Mouse (Mus musculus) embryo, embryonic 10 days (tissue): ENCODE measurements around the gene Myh7.
"Not testable (repeated sequence)": the region's sequence is repeated elsewhere in the genome, so short reads cannot be mapped to it uniquely, and the experiment has no call there.

Source experiments
- DNase-seq: peaks from one replicate; pipeline ENCODE4 v3.0.0-alpha.2; 2015; ENCODE audit warnings: low spot score

Gene Myh7

DNA sequence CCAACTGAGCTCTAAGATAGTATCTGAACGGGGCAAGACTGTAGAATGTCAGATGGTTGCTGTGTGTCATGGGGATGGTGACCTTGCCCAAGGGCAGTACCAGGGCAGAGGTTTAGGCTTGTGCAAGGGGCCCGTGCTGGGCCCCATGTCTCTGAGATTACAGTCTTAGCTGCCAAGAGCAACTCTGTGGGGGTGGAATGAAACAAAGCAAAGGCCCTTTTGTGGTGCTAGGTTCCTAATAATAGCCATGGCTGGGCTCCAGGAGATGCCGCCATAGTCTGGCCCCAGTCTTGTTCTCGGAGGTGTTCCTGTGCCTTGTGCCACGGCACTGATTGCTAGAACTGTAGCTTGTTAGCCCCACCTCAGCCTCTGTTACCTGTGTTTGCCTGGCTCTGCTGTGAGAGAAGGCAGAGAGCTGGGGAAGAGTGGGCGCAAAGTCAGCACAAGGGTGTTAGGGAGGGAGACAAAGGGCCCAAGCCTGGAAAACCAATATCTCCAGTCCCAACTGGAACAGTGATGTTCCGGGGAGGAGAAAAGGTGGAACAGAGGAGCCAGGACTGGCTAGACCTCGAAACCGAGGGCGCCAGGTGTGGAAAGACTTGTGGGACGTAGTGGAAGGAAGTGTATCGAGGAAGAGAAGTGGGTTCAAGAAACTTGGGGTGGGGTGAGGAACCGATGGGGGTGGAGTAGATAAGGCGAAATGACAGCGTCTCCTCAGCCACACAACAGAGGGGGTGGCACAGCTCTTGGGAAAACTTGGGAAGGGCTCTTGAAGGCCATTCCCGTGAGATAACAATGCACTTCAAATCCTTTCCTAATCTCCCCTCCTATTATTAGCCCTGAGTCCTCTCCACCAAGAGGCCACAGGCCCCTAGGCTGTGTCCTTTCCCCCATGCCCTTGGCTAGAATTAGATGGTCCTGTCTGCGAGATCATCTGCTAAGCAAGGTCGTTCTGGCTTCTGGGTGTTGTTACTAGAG, 9.7 kb upstream of the Myh7 start:
- DNase-seq: no peak

DNA sequence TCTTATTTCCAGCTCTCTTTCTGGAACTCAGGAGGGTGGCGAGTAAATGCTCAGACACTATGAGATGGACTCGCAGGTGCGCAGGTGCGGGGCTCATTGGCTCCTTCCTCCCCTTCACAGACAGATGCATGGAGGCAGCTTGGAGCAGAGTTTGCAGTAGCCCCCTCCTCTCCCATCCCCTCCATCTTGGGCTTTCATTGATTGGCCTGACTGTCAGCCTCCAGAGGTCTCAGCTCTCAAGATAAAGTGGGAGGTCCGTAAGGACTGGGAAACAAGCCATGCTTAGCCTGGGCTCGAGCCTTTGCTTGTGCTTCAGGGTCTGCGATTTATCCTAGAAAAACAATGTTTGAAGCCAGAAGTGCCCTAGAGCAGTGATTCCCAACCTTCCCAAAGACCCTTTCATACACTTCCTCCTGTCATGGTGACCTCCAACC, 8.3 kb upstream of the Myh7 start:
- DNase-seq: no peak

DNA sequence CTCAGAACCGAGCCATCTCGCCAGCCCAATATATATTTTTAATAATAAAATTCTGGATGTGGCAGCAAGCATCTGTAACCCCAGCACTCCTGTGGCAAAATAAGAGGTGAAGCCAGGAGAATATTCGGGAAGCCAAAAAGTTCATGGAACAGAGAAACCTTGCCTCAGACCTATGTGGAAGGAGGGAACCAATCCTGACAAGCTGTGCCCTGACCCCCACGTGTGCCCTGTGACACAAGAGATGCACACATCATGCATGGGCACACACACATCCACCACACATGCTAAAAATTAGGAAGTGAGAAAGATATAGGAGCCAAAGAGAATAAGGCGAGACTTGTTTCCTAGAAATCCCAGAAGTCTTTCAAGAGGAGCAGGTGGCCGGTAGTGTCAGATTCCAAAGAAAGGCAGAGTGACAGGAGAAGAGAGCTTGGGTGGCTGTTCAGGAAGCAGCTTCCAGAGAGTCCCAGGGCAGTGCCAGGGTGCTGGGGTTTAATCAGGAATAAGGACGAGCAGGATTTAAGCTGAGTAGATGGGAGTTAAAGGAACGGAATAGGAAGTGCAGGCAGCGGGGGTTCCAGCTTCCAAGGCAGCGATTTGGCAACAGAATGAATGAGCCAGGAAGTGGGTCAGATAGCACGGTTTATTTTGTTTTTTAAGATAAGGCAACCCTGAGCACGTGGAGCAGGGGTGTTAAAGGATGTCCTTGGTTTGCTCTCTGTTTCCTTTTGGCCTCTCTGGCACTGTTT, 7.7 kb upstream of the Myh7 start:
- DNase-seq: no peak

DNA sequence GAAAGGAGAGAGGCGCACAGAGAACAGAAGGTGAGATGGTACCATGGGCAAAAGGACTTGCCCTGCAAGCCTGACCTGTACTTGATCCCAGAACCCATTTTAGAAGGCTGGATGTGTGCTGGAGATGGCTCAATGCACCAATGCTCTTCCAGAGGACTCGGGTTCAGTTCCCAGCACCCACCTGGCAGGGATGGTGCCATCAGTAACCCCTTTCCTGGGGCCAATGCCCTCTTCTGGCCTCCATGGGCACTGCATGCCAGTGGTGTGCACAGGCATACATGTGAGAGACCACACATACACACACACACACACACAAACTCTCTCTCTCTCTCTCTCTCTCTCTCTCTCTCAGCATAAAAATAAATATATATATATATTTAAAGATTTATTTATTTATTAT, 7.0 kb upstream of the Myh7 start:
- no peak for DNase-seq

DNA sequence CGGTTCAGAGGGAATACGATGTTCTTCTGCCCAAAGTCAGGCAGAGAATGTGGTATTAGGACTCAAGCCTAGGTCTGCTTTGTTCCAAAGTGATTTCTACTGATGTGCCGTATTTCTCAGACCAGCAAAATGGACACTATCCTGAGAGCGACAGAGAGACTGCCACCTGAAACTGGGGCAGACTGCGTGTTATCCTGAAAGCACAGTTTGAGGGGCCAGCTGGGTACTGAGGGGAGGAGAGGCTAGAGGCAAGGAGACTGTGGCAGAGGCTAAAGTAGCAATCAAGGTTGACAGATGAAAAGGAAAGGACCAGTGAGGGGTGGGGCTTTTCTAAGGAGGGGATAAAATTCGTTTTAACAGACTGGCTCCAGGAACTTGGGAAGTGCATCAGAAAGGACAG, 6.4 kb upstream of the Myh7 start:
- DNase-seq: no peak

DNA sequence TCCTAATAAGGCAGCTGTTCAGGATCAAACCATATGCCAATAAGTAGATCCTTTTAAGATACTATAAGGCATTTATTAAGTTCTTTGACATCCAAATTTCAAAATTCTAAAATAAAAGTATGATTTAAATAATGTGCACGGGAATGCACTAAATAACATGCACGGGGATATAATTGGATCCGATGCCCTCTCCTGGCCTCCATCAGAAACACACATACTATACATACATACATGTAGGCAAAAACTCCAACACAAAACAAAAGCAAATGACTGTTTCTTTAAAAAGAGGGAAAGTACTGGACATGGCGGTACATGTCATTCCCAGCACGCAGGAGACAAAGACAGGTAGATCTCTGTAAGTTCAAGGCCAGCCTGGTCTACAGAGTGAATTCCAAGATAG, 5.4 kb upstream of the Myh7 start:
- not testable (repeated sequence) for DNase-seq

DNA sequence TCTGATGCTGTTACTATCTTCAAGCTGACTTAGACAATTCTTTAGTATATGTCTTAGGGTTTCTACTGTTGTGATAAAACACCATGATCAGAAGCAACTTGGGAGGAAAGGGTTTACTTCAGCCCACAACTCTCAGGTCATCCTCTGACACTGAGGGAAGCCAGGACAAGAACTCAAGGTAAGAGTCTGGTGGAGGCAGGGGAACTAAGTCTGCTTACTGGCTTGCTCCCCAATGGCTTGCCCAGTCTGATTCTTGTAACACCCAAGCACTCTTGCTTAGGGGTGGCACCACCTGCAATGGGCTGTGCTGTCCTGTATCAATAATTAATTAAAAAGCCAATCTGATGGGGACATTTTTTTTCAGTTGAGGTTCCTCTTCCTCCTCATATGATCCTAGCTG, 4.3 kb upstream of the Myh7 start:
- no peak for DNase-seq

DNA sequence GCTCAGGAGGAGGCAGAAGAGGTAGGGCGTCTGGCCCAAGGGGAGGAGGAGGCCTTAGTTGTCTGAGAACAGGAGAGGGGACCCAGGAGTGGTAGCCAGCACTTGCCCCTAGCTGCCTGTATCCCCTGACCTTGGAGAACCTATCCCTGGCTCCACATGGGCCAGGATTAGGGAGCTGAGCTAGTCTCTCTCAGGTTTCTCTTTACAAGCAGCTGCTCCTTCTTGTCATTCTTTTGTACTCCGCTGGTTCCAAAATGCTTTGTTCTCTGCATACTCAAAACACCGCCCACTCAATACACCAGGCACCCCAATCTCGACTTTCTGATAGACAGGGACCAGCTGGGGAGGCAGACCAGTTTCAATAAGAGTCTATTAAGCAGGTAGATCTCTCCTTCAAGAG, 2.9 kb upstream of the Myh7 start:
- DNase-seq: no peak

DNA sequence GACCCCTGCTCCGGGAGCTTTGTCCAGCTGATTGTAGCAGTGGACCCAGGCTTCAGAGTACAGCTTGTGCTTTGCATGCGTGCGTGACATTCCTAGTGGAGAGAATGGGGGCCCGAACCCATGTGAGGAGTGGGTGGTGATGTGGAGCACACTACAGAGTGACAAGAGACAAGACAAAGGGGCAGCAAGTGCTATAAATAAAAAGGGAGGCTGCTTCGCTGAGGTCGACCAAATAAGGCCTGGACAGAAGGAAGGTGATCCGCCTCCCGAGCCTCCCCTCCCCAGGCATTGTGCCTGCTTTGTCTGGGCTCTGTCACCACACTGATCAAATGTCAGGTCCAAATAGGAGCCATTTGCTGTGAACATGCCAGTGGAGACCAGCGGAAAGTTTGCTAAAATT, 2.4 kb upstream of the Myh7 start:
- DNase-seq: peak; percentile 52

DNA sequence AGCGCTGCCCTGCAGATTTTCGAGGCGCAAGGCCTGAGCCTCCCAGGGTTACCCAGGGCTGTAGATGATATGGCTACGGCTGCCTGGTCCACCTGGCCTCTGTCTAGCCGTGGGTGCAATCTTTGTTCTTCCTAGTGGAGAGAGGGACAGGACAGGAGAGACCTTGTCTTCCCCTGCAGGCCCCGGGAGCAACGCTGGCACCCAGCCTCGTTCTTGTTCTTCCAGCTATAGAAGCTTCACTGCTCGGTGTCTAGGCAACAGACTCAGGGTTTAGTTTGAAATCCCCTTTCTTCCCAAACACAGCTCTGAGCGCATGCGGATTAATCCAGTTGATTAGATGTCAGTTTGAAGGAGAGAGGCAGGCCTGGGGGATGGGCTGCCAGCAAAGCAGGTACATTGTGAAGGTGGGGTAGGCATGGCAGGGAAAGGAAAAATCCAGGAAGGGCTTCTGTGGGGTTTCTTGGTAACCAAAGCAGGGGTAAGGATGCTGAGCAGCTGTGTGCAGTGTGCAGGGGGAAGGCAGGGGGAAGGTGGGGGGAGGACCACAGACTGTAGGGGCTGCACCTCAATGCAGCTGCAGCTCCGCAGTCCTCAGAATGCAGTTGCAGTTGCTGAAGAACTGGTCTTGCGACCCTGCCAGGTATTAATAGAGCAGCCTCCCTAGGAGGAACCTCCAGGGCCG, 1.2 kb upstream of the Myh7 start:
- DNase-seq: peak; percentile 42

DNA sequence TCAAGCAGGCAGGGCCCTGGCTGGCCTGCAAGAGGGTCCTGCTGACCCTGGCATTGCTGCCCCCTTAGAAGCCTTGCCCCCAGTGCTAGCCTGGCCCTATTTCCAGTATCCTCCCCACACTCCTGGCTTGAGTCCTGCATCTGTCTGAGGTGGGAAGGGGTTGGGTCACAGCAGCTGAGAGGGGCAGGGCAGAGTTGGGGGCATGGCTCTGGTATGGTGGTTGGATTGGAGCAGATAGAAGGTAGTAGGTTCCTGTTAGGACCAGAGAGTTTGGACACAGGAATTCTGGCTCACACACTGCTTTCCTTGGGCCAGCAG, 402 bp upstream of the Myh7 start:
- DNase-seq: no peak

DNA sequence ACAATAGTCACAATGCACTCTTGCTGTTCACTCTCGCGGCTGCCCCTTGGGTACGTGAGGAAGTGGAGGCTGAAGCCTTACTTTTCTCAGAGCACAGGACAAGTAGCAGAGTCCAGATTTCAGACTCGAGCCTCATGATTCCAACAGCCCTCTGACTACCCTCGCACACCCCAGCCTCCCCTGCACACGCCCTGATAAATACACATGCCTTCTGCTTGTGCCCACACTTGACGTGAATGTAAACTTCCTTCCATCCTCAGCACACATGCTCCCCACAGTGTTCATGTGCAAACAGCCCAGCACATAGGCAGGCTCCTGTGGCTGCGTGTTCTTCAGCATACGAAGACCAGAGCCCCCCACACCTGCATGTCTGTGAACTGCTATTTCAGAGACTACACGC, 790 bp downstream of the Myh7 start:
- no peak for DNase-seq

DNA sequence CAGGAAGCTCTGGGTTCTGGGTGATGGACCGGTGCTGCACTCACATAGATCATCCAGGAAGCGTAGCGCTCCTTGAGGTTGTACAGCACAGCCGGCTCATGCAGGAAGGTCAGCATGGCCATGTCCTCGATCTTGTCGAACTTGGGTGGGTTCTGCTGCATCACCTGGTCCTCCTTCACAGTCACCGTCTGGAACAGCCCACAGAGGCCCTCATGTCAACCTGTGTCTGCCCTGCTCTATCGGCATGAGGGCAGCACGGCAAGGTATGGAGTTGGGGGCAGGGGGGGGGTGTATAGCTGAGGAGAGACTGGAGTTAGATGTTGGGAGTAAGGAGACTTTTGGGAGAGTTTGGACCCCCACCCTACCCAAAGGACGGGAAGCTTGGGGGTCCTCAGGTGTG, 2.2 kb downstream of the Myh7 start:
- no peak for DNase-seq

DNA sequence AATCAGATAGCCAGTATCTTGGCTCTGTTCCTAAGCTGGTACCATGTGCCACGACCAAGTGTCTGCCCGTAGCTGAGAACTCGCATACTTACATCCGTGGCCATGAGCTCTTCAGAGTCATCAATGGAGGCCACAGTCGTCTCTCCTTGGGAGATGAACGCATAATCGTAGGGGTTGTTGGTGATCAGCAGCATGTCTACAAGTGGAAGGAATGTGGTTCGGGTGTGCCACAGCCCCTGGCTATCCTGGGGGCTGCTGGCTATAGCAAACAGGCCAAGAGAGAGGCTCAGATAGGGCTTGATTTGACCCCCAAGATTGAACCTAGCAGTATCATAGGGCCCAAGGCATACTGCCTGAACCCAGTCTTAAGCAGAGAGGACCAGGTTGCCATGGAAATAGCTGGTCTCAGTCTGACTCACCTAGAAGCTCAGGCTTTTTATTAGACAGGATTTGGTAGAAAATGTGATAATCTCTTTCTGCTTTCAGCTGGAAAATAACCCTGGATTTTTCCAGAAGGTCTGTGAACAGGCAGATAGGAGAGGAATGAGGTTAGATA, 4.5 kb downstream of the Myh7 start:
- no peak for DNase-seq

DNA sequence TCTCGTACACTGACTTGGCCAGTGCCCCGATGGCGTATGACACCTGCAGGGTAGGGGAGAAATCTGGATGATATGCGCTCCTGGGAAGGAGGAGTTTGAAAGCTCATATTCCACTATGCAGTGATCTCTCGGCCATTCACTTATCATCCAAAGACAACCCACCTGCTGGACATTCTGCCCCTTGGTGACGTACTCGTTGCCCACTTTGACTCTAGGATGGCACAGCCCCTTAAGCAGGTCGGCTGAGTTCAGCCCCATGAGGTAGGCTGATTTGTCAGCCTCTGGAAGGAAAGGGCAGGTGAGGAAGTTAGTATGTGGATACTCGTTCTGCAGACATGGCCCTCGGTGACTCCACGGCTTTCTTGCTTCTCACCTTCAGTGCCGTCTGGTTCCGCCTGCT, 5.5 kb downstream of the Myh7 start:
- no peak for DNase-seq

DNA sequence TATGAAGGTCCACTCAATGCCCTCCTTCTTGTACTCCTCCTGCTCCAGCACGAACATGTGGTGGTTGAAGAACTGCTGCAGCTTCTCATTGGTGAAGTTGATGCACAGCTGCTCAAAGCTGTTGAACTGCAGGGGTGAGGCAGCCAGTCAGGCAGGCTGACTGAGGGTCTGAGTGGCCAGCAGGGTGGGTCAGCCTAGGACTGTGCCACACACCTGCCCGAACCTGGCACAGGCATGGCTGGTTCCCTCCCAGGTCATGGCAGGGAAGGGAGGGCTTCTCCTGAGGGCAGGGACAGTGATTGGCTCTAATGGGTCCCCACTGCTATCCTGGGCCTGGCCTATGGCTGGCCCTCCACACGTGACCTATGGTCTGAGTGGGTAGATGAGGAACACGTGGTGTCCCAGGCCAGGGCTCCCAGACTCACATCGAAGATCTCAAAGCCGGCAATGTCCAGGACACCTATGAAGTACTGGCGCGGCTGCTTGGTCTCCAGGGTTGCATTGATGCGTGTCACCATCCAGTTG, 6.0 kb downstream of the Myh7 start:
- not testable (repeated sequence) for DNase-seq

DNA sequence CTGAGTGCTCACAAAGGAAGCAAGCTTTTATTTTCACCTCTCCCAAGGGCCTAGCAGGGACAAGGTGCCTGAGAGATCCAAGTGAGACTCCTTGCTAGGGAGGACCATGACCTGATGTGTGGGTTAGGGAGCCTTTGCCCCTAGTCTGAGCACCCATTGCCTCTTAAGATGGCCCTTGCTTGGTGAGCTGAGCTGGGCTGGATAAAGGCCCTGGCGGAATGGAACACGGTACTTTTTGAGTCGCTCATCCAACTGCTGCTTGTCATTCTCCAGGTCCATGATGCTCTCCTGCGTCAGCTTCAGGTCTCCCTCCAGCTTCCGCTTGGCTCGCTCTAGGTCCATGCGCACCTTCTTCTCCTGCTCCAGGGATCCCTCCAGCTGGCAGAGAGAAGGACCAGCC, 12.5 kb downstream of the Myh7 start:
- DNase-seq: no peak

DNA sequence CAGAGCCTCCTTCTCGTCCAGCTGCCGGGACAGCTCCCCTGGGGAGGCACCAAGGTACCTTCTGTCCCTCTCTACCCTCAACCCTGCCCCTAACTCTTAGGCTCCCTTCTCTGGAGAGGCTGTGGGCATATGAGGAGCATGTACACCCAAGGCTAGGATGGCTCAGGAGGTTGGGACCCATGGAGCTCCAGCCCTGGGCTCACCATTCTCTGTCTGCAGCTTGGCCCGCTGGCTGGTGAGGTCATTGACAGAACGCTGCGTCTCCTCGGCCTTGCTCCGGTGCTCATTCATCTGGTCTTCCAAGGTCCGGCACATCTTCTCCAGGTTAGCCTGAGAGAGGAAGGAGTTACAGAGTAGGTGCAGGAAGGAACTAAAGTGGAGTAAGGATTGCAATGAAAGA, 15.8 kb downstream of the Myh7 start:
- DNase-seq: no peak

DNA sequence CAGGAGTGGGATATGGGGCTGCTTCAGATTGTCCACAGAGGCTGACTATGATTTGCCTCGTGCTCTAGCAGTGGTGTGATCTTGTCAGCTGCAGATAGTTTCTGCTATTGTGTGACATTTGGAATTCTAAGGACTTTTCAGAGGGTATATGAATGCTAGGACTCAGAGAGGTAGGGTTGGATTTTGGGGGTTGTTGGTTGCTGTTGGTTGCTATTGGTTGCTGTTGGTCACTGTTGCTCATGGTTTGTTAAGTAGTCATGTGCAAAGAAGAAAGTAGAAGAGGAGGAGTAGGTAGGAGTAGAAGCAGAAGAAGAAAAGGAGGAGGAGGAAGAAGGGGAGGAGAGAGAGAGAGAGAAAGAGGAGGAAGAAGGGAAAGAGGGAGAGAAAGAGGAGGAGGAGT, 17.8 kb downstream of the Myh7 start, which contains the start of gene Gm17428:
Gm17428 (plus strand) TSS at position 301 of the 400 bp plus-strand sequence.
- DNase-seq: no peak

DNA sequence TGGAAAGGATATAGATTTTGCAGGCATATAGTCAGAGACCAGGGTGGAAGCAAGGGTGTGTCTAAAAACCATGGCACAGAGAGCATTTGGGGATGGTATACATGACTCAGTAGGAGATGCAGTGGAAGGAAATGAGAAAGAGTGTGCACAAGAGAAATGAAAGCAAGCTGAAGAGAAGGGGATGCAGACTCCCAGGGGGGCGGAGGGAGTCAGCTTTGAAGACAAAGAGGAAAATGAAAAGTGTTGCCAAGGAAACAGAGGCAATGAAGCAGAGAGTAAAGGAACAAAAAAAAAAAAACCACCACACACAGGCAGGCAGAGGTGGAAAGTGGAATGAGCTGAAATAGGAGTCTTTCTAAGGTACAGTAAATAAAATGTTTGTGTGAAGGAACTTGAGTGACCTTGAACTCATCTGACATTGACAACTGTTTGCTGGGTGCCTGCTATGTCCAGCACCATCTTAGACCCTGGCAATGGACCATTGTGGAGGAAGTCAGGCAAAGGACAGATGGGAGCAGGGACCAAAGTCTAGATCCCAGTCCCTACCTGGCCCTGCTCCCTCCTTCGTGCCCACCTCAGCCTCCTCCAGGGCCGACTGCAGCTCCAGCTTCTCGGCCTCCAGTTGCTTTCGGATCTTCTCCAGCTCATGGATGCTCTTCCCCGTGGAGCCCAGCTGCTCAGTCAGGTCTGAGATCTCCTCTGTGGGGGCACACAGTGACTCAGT, 20.2 kb downstream of the Myh7 start:
- DNase-seq: no peak

DNA sequence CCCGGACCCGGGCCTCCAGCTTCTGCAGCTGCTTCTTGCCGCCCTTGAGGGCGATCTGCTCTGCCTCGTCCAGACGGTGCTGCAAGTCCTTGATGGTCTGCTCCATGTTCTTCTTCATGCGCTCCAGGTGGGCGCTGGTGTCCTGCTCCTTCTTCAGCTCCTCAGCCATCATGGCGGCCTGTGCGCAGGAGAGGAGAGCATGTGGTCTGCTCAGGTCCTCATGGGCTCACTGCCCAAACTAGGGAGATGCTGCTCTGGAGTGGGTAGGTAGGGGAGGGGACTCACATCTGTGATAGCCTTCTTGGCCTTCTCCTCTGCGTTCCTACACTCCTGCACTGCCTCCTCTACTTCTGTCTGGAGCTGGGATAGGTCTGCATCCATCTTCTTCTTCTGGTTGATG, 21.6 kb downstream of the Myh7 start:
- DNase-seq: not testable (repeated sequence)

DNA sequence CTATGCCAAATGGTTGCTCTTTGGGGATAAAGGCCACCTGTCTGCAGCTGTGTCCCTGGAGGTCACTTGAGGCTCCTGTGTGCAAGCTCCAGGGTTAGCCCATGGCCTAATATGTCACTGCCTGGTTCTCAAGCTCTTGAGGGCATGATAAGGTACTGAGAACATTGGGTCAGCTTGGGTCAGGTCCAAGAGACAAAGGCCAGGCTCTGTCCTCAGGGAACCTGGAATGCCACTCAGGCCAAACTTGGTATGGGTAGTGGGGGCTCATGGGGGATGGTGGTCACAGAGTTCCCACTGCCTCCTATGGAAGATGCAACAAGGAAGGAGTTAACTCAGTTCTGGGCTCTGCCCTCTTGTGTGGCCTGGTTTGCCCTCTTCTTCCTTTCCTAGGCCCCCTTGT, 26.1 kb downstream of the Myh7 start:
- no peak for DNase-seq
